Comparison of ENCODE assay signal across 18 mouse cellular contexts in the genomic region with DNA sequence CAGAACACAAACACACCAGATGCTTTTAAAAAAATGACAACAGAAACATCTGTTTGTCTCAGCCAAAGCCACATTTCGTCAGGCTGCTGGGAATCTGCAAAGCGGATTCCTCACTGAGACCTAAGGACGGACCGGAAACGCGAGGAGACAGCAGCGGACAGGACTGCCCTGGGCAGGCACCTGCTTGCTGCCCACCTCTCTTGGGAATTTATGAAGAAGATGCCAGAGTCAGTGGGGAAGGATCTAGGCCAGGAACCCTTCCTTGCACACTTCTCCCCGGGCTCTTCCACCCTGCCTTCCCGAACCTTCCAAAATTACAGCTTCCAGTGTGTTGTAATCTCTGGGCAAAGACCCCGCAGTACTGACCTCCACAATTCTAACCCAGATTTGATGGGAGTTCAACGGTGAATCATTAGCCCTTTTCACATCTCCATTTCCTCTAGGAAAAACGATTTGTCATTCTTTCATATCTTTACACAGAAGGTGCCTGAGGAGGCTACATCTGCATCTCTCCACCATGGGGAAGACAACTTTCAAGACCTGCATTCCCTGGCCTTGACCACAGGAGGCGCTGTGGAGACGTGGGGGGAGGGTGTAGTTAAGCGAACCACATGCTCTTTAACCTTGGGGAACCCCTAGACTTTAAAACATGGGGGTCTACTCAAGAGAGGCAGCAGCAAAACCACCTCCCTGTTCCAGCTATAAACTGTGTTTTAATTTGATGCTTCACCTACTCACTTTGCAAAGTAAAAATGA. TPM values are rescaled to one million over a fixed set of nuclear protein-coding genes. Genes with fewer than 3 reads are reported as not detected.
A peak's percentile ranks its signal among the peaks of the same experiment; 100 is the strongest.
DNase-seq lines count a peak whose midpoint lies in the region; ATAC-seq and TF ChIP-seq lines count a peak whose summit lies in the region.
"Had no signal": no experiment of that assay in that cellular context is flagged by ENCODE, and none has a peak within 500 bp of the region (broad histone marks: within the 10 kb centered on the region; RNA-seq: fewer than 3 reads in every experiment).

No protein-coding gene starts in this region.

- TF ChIP-seq RAD21 in CH12.LX (IDR thresholded peaks at IDR 0.05; ENCODE audit: low read depth, low read length) = no peak; the same call in none of the 2 replicates

- no peak for TF ChIP-seq POLR2A in CH12.LX (IDR thresholded peaks at IDR 0.05; ENCODE audit: low read depth, low read length)

- no peak overlapping the region for H3K27ac ChIP-seq in layer of hippocampus, adult 2 months
- H3K27ac ChIP-seq in CH12.LX (ENCODE audit: insufficient read depth, low read depth) = no peak overlapping the region
- H3K27ac ChIP-seq: embryonic facial prominence, embryonic 12.5 days; forebrain, embryonic 12.5 days; liver, embryonic 15.5 days had no signal

- H3K9ac ChIP-seq in CH12.LX (ENCODE audit: insufficient read depth, low read depth) = no peak overlapping the region
- H3K9ac ChIP-seq: embryonic facial prominence, embryonic 12.5 days; forebrain, embryonic 12.5 days; liver, embryonic 15.5 days had no signal

- H3K79me2 ChIP-seq in CH12.LX (replicated peaks; ENCODE audit: control insufficient read depth, extremely low read depth, insufficient read depth, poor library complexity, severe bottlenecking) = no peaks in the 10 kb centered on the region

- no peak overlapping the region for H3K4me3 ChIP-seq in layer of hippocampus, adult 2 months
- H3K4me3 ChIP-seq in CH12.LX (replicated peaks in 1 of 3; ENCODE audit: low read depth in 2 of 3, low read length in 2 of 3, poor library complexity in 1 of 3) = no peak overlapping the region
- H3K4me3 ChIP-seq: embryonic facial prominence, embryonic 12.5 days; forebrain, embryonic 12.5 days; liver, embryonic 15.5 days; myocyte had no signal

- dilution Hi-C loops in CH12.LX (cut with MboI; ENCODE audit: extremely low pct_ligation_motif_present, extremely low pct_unique_long_range_greater_than_20kb, low sequenced_read_pairs) = no loop called here

- in situ Hi-C loops in CH12.LX (cut with MboI; ENCODE audit: low pct_ligation_motif_present, low pct_unique_long_range_greater_than_20kb, low sequenced_read_pairs) = no loop called here

- H3K9me3 ChIP-seq in CH12.LX (replicated peaks; ENCODE audit: low read length) = no peaks in the 10 kb centered on the region
- H3K9me3 ChIP-seq: embryonic facial prominence, embryonic 12.5 days; forebrain, embryonic 12.5 days; liver, embryonic 15.5 days had no signal

- no peak for ATAC-seq in activated CD4-positive, CD25-positive, alpha-beta regulatory T cell, adult 4 months

- no peak for TF ChIP-seq EP300 in CH12.LX (IDR thresholded peaks at IDR 0.05; ENCODE audit: low read length)

- peaks cover 0 to 9% of the 10 kb centered on the region in 2 experiments; a peak in 2 of 4 replicates for H3K4me1 ChIP-seq in CH12.LX (ENCODE audit: control insufficient read depth in 1 of 2, insufficient read depth in 2 of 2)
- H3K4me1 ChIP-seq: liver, embryonic 15.5 days had no signal

- H3K4me2 ChIP-seq in CH12.LX (ENCODE audit: insufficient read depth, low read depth, poor library complexity, severe bottlenecking) = no peak overlapping the region
- H3K4me2 ChIP-seq: embryonic facial prominence, embryonic 12.5 days; forebrain, embryonic 12.5 days; liver, embryonic 15.5 days had no signal

- peak; percentile 56 for DNase-seq in gastrocnemius, adult 18-20 months (ENCODE audit: low spot score)
- no peak for DNase-seq in gastrocnemius, postnatal 10 days
- DNase-seq in layer of hippocampus, adult 2 months (ENCODE audit: low spot score in 2 of 2) = no peak
- DNase-seq in layer of hippocampus, adult 11-12 months (ENCODE audit: low spot score) = no peak
- peak; percentile 21 for DNase-seq in CH12.LX (ENCODE audit: extremely low read depth)
- DNase-seq in ZHBTc4 (ENCODE audit: low read depth, low spot score) = peak; percentile 52
- DNase-seq in MN1 (ENCODE audit: low spot score) = no peak
- DNase-seq: B cell, adult 2 months; cerebellum, adult 9-11 months; gastrocnemius, postnatal 25 days; kidney, postnatal 4 days; right cerebral cortex, postnatal 25 days; thymus, postnatal 36 days had no signal

- H3K27me3 ChIP-seq in CH12.LX (replicated peaks) = no peaks in the 10 kb centered on the region
- H3K27me3 ChIP-seq: embryonic facial prominence, embryonic 12.5 days had no signal

- H3K36me3 ChIP-seq in CH12.LX (replicated peaks in 1 of 2; ENCODE audit: control insufficient read depth in 1 of 2, insufficient read depth in 1 of 2, low read length in 1 of 2) = no peaks in the 10 kb centered on the region
- H3K36me3 ChIP-seq: embryonic facial prominence, embryonic 12.5 days; forebrain, embryonic 12.5 days; liver, embryonic 15.5 days had no signal

- TF ChIP-seq CTCF in layer of hippocampus, adult 2 months (conservative IDR thresholded peaks at IDR 0.05) = peak; percentile 71
- TF ChIP-seq CTCF in CH12.LX (conservative IDR thresholded peaks at IDR 0.05 in 1 of 2, IDR thresholded peaks at IDR 0.05 in 1 of 2; ENCODE audit: low read depth in 2 of 2, low read length in 2 of 2) = peak; percentile 55 to 64

TF ChIP-seq in CH12.LX, 34 proteins besides CTCF, POLR2A, EP300 and RAD21:
- no peak for TF ChIP-seq NELFE (IDR thresholded peaks at IDR 0.05; ENCODE audit: low read depth, low read length)
- no peak for TF ChIP-seq USF2 (conservative IDR thresholded peaks at IDR 0.05; ENCODE audit: low read depth, low read length)
- TF ChIP-seq ELF1 (IDR thresholded peaks at IDR 0.05; ENCODE audit: low read depth, low read length) = no peak
- TF ChIP-seq E2F4 (IDR thresholded peaks at IDR 0.05; ENCODE audit: insufficient replicate concordance, low read depth, low read length) = no peak
- no peak for TF ChIP-seq BHLHE40 (IDR thresholded peaks at IDR 0.05; ENCODE audit: low read depth, low read length)
- TF ChIP-seq MAZ (IDR thresholded peaks at IDR 0.05; ENCODE audit: low read depth, low read length) = no peak
- no peak for TF ChIP-seq KAT2A (IDR thresholded peaks at IDR 0.05; ENCODE audit: insufficient replicate concordance, low read length)
- TF ChIP-seq TBP (conservative IDR thresholded peaks at IDR 0.05; ENCODE audit: low read depth, low read length) = no peak
TF ChIP-seq in CH12.LX: peak in this region for 0.

RNA-seq across cellular contexts. Expression of a gene that starts 7.0 kb away (rescaled TPM):
- total RNA-seq in gastrocnemius, adult 18-20 months (2021) = 10 to 100 TPM; 15.5 to 17.9 TPM
- 10 to 100 TPM; 28.4 to 38.7 TPM for total RNA-seq in gastrocnemius, postnatal 10 days (2021)
- total RNA-seq in layer of hippocampus, adult 2 months (2021) = 10 to 100 TPM; 27.0 to 35.4 TPM
- total RNA-seq in CH12.LX (2012; rRNA removed) = 0.04 and 0.17 TPM in 2 replicates
- total RNA-seq in CH12.LX (2014; rRNA removed) = not detected in 2 replicates
- 0.11 TPM in 1 of 2 replicates, not detected in the other for polyA plus RNA-seq in CH12.LX (2012; ENCODE audit: insufficient read length, low read depth)
- polyA plus RNA-seq in activated CD4-positive, CD25-positive, alpha-beta regulatory T cell, adult 4 months (2017; shearing (Covaris generic)) = under 1 TPM in 1 of 2 experiments, not detected in 1; 0.13 TPM

RNA-seq across cellular contexts. Expression of a gene that starts 50.4 kb away (rescaled TPM):
- 10 to 100 TPM; 10.2 to 12.6 TPM for total RNA-seq in gastrocnemius, adult 18-20 months (2021)
- total RNA-seq in gastrocnemius, postnatal 10 days (2021) = 10 to 100 TPM; 15.9 to 18.2 TPM
- 10 to 100 TPM; 14.6 to 15.2 TPM for total RNA-seq in layer of hippocampus, adult 2 months (2021)
- total RNA-seq in CH12.LX (2012; rRNA removed) (83.8 and 112 TPM in 2 replicates), CH12.LX (2014; rRNA removed) (172 and 193 TPM in 2 replicates)
- polyA plus RNA-seq in CH12.LX (2012; ENCODE audit: insufficient read length, low read depth) = 176 and 242 TPM in 2 replicates
- polyA plus RNA-seq in activated CD4-positive, CD25-positive, alpha-beta regulatory T cell, adult 4 months (2017; shearing (Covaris generic)) = 10 to 100 TPM; 30.6 to 34.7 TPM

Comparison
In these comparisons a context has a peak if more than half of its experiments do, and no peak if none do; other contexts are left out.
1. DNase-seq: peak in gastrocnemius, adult 18-20 months (single experiment), CH12.LX (single experiment) and ZHBTc4 (single experiment); none in gastrocnemius, postnatal 10 days (single experiment), layer of hippocampus, adult 2 months (0 of 2), layer of hippocampus, adult 11-12 months (single experiment) and MN1 (single experiment).
2. RNA of a gene that starts 7.0 kb away (total RNA-seq): 28.4 to 38.7 TPM in gastrocnemius, postnatal 10 days, 27.0 to 35.4 TPM in layer of hippocampus, adult 2 months and 15.5 to 17.9 TPM in gastrocnemius, adult 18-20 months; 0.04 to 0.17 TPM in CH12.LX; every median in the first group is over 10 times any median in the second.
3. RNA of a gene that starts 50.4 kb away (total RNA-seq): 83.8 to 193 TPM in CH12.LX; 15.9 to 18.2 TPM in gastrocnemius, postnatal 10 days, 14.6 to 15.2 TPM in layer of hippocampus, adult 2 months and 10.2 to 12.6 TPM in gastrocnemius, adult 18-20 months; every median in the first group is over 4 times any median in the second.